ENCODE assay signal across 9 mouse cellular contexts in the genomic region with DNA sequence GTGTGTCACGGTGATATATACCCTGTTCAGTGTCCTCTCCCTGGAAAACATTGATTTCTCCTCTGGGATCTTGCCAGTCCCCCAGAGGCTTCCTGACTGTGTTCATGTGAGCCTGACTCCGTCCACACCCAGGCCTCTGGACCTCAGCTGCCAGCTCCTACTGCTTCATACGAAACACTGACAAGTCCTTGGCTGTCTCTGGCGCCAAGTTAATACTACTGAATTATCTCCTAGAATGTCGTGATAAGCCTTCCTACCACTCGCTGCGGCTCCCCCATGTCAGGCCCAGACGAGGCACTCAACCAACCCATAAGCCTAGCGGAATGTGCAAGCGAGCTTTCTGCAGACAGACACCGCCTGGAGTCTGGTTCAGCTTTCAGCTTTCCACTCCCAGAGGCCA.
DNase-seq lines count a peak whose midpoint lies in the region; ATAC-seq lines count a peak whose summit lies in the region.
"Had no signal": no experiment of that assay in that cellular context is flagged by ENCODE, and none has a peak within 500 bp of the region (broad histone marks: within the 10 kb centered on the region; RNA-seq: fewer than 3 reads in every experiment).

No protein-coding gene starts in this region.

- no peak overlapping the region for H3K9ac ChIP-seq in hindbrain, embryonic 15.5 days
- H3K9ac ChIP-seq in midbrain, embryonic 11.5 days (ENCODE audit: low read length): no peak overlapping the region
- no peak overlapping the region for H3K9ac ChIP-seq in midbrain, embryonic 13.5 days (replicated peaks)
- no peak overlapping the region for H3K9ac ChIP-seq in intestine, embryonic 15.5 days
- H3K9ac ChIP-seq in stomach, embryonic 15.5 days: no peak overlapping the region
- H3K9ac ChIP-seq: forebrain, embryonic 15.5 days had no signal

- ATAC-seq in hindbrain, embryonic 15.5 days (ENCODE audit: low FRiP score, low read depth): 0 out of 2 replicates have a peak, but pooled peaks have one; percentile 34
- ATAC-seq in midbrain, embryonic 11.5 days (ENCODE audit: low FRiP score): no peak
- ATAC-seq in midbrain, embryonic 13.5 days: no peak
- ATAC-seq in intestine, embryonic 15.5 days: 0 out of 2 replicates have a peak, but pooled peaks have one; percentile 36
- peak; percentile 60; the same call in 1 of the 2 replicates for ATAC-seq in stomach, embryonic 15.5 days (ENCODE audit: insufficient read depth, low FRiP score, low read depth)
- ATAC-seq: forebrain, embryonic 15.5 days had no signal

- no peaks in the 10 kb centered on the region for H3K9me3 ChIP-seq in hindbrain, embryonic 15.5 days
- no peaks in the 10 kb centered on the region for H3K9me3 ChIP-seq in hindbrain, embryonic 10.5 days
- H3K9me3 ChIP-seq in midbrain, embryonic 11.5 days (ENCODE audit: control insufficient read depth, low read length): no peaks in the 10 kb centered on the region
- H3K9me3 ChIP-seq in midbrain, embryonic 13.5 days: no peaks in the 10 kb centered on the region
- H3K9me3 ChIP-seq in intestine, embryonic 15.5 days: no peaks in the 10 kb centered on the region
- H3K9me3 ChIP-seq in stomach, embryonic 15.5 days: no peaks in the 10 kb centered on the region
- H3K9me3 ChIP-seq: forebrain, embryonic 15.5 days had no signal

- no peak overlapping the region for H3K27ac ChIP-seq in hindbrain, embryonic 15.5 days (replicated peaks)
- H3K27ac ChIP-seq in hindbrain, embryonic 10.5 days: no peak overlapping the region
- no peak overlapping the region for H3K27ac ChIP-seq in midbrain, embryonic 11.5 days (ENCODE audit: low read depth, low read length)
- H3K27ac ChIP-seq in midbrain, embryonic 13.5 days: no peak overlapping the region
- peak overlapping the region; percentile 32; the same call in 1 of the 2 replicates for H3K27ac ChIP-seq in intestine, embryonic 15.5 days
- H3K27ac ChIP-seq in stomach, embryonic 15.5 days: peak overlapping the region; percentile 57
- H3K27ac ChIP-seq: forebrain, embryonic 15.5 days had no signal

- no peaks in the 10 kb centered on the region for H3K27me3 ChIP-seq in hindbrain, embryonic 15.5 days
- H3K27me3 ChIP-seq in hindbrain, embryonic 10.5 days (ENCODE audit: insufficient read depth, poor library complexity, severe bottlenecking): no peaks in the 10 kb centered on the region
- no peaks in the 10 kb centered on the region for H3K27me3 ChIP-seq in midbrain, embryonic 11.5 days (ENCODE audit: control insufficient read depth, insufficient read depth, low read length)
- H3K27me3 ChIP-seq in midbrain, embryonic 13.5 days: no peaks in the 10 kb centered on the region
- no peaks in the 10 kb centered on the region for H3K27me3 ChIP-seq in intestine, embryonic 15.5 days (replicated peaks)
- no peaks in the 10 kb centered on the region for H3K27me3 ChIP-seq in stomach, embryonic 15.5 days (replicated peaks)
- H3K27me3 ChIP-seq: forebrain, embryonic 15.5 days had no signal

- H3K4me3 ChIP-seq in hindbrain, embryonic 15.5 days: no peak overlapping the region
- no peak overlapping the region for H3K4me3 ChIP-seq in hindbrain, embryonic 10.5 days
- H3K4me3 ChIP-seq in midbrain, embryonic 11.5 days (ENCODE audit: low read depth, low read length): no peak overlapping the region
- no peak overlapping the region for H3K4me3 ChIP-seq in midbrain, embryonic 13.5 days (replicated peaks)
- no peak overlapping the region for H3K4me3 ChIP-seq in intestine, embryonic 15.5 days (replicated peaks)
- no peak overlapping the region for H3K4me3 ChIP-seq in stomach, embryonic 15.5 days (replicated peaks)
- H3K4me3 ChIP-seq: forebrain, embryonic 15.5 days had no signal

- no peak for DNase-seq in hindbrain, embryonic 10.5 days (ENCODE audit: low spot score)
- DNase-seq in midbrain, embryonic 11.5 days (ENCODE audit: low spot score, missing footprints): peak; percentile 71
- DNase-seq in B cell, adult 2 months: no peak
- DNase-seq: thymus, postnatal 14 days had no signal

- peaks cover 12% of the 10 kb centered on the region for H3K4me1 ChIP-seq in hindbrain, embryonic 15.5 days (replicated peaks)
- H3K4me1 ChIP-seq in hindbrain, embryonic 10.5 days (replicated peaks): peaks cover 36% of the 10 kb centered on the region
- no peaks in the 10 kb centered on the region for H3K4me1 ChIP-seq in midbrain, embryonic 11.5 days (ENCODE audit: control insufficient read depth, insufficient read depth, low read length)
- no peaks in the 10 kb centered on the region for H3K4me1 ChIP-seq in midbrain, embryonic 13.5 days (replicated peaks)
- peaks cover 7% of the 10 kb centered on the region; the same call in 1 of the 2 replicates for H3K4me1 ChIP-seq in intestine, embryonic 15.5 days (replicated peaks)
- H3K4me1 ChIP-seq in stomach, embryonic 15.5 days: peaks cover 11% of the 10 kb centered on the region
- H3K4me1 ChIP-seq: forebrain, embryonic 15.5 days had no signal

- WGBS in hindbrain, embryonic 15.5 days: 43% methylated on average over 11 of the region's 11 CpGs
- 78% methylated on average over 11 of the region's 11 CpGs for WGBS in hindbrain, embryonic 10.5 days
- WGBS in midbrain, embryonic 11.5 days: 82% methylated on average over 11 of the region's 11 CpGs
- WGBS in midbrain, embryonic 13.5 days: 77% methylated on average over 11 of the region's 11 CpGs
- whole genome bisulfite sequencing in intestine, embryonic 15.5 days: 34% methylated on average over 11 of the region's 11 CpGs
- WGBS in stomach, embryonic 15.5 days: 34% methylated on average over 11 of the region's 11 CpGs

- H3K36me3 ChIP-seq in hindbrain, embryonic 15.5 days: no peaks in the 10 kb centered on the region
- no peaks in the 10 kb centered on the region for H3K36me3 ChIP-seq in hindbrain, embryonic 10.5 days
- no peaks in the 10 kb centered on the region for H3K36me3 ChIP-seq in midbrain, embryonic 11.5 days (ENCODE audit: control insufficient read depth, insufficient read depth, low read length)
- H3K36me3 ChIP-seq in midbrain, embryonic 13.5 days: no peaks in the 10 kb centered on the region
- H3K36me3 ChIP-seq in intestine, embryonic 15.5 days: no peaks in the 10 kb centered on the region
- no peaks in the 10 kb centered on the region for H3K36me3 ChIP-seq in stomach, embryonic 15.5 days
- H3K36me3 ChIP-seq: forebrain, embryonic 15.5 days had no signal

- no peak overlapping the region for H3K4me2 ChIP-seq in hindbrain, embryonic 15.5 days
- H3K4me2 ChIP-seq in midbrain, embryonic 11.5 days: no peak overlapping the region
- H3K4me2 ChIP-seq in midbrain, embryonic 13.5 days (replicated peaks): no peak overlapping the region
- no peak overlapping the region for H3K4me2 ChIP-seq in intestine, embryonic 15.5 days (replicated peaks)
- no peak overlapping the region for H3K4me2 ChIP-seq in stomach, embryonic 15.5 days
- H3K4me2 ChIP-seq: forebrain, embryonic 15.5 days had no signal

Comparison
In these comparisons a context has a peak if more than half of its experiments do, and no peak if none do; other contexts are left out.
1. ATAC-seq: peak in hindbrain, embryonic 15.5 days (single experiment), intestine, embryonic 15.5 days (single experiment) and stomach, embryonic 15.5 days (single experiment); none in midbrain, embryonic 11.5 days (single experiment) and midbrain, embryonic 13.5 days (single experiment).
2. H3K27ac ChIP-seq: peak in intestine, embryonic 15.5 days (single experiment) and stomach, embryonic 15.5 days (single experiment); none in hindbrain, embryonic 15.5 days (single experiment), hindbrain, embryonic 10.5 days (single experiment), midbrain, embryonic 11.5 days (single experiment) and midbrain, embryonic 13.5 days (single experiment).